Mouse (Mus musculus): Measurements from ENCODE around the gene Igfbp7. TPM values are rescaled to one million over a fixed set of nuclear protein-coding genes. Genes with fewer than 3 reads are reported as not detected.

Igfbp7 gene
- polyA plus RNA-seq (2012; rRNA removed) = 2,523 and 4,787 TPM in 2 replicates

DNA sequence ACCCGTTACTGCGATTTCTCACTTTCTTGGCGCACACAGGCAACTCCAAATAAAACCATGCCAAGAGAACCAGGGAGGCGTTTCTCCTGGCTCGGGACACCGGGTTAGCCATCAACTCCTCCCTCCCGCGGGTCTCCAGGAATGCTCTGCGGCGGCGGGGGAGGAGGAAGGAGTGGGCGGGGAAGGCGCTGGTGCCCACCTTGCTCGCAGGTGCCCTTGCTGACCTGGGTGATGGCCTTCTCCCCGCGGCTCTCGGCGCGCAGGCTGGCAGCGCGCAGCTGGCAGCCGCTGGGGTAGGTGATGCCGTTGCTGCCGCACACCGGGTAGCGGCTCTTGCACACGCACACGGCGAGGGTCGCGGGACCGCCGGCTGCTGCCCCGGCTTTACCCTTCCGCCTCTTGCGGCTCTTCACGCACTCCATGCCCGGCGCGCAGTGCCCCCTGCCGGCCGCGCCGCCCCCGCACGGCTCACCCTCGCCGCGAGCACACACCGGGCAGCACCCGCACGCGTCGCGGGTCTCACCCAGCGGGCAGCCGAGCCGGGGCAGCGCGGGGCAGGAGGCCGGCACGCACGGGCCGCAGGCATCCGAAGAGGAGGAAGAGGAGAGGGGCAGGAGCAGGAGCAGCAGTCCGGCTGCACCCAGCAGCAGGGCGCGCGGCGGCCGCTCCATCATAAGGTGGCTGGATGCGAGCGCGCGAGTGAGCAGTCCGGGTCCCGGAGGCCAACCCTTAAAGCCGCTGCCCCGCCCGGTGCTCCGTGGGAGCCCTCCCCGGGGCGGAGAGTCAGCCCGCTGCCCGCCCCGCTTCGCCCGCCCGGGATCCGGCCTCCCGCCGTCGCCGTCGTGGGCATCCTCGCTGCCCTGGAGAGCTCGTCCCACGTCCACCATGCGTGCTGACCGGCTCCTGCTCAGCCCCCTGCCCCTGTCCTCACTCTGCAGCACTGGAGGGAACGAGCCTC lies at the start of gene Igfbp7:
Igfbp7 (minus strand) TSS at position 701 of the 958 bp plus-strand sequence.
- peak within 1 kb of the TSS; percentile 85 for H3K4me3 ChIP-seq (replicated peaks; ENCODE audit: extremely low read depth, low read depth, low read length)
- TF ChIP-seq POLR2A (IDR thresholded peaks at IDR 0.05; ENCODE audit: borderline replicate concordance, extremely low read depth, low read depth, low read length) (peak; percentile 70; the same call in 1 of the 2 replicates), CTCF (IDR thresholded peaks at IDR 0.05; ENCODE audit: insufficient read depth, low read length) (0 out of 2 replicates have a peak, but pooled peaks have one; percentile 8)
- peak; percentile 84 for DNase-seq
- peaks cover 15% of the 10 kb centered on the region for H3K4me1 ChIP-seq (ENCODE audit: control insufficient read depth, insufficient read depth, low read length)
- WGBS = 5% methylated on average over 89 of the region's 101 CpGs

GRCm38 (mm10) chr5:77452103-77452502 lies 44.3 kb upstream of the Igfbp7 start:
- no peak for TF ChIP-seq POLR2A (IDR thresholded peaks at IDR 0.05; ENCODE audit: borderline replicate concordance, extremely low read depth, low read depth, low read length)
- TF ChIP-seq CTCF (IDR thresholded peaks at IDR 0.05; ENCODE audit: insufficient read depth, low read length) = no peak
- no peak overlapping the region for H3K4me3 ChIP-seq (replicated peaks; ENCODE audit: extremely low read depth, low read depth, low read length)
- no peaks in the 10 kb centered on the region for H3K4me1 ChIP-seq (ENCODE audit: control insufficient read depth, insufficient read depth, low read length)
- 63% methylated on average over 6 of the region's 6 CpGs for WGBS
- DNase-seq = no peak

GRCm38 (mm10) chr5:77449531-77449930 lies 41.7 kb upstream of the Igfbp7 start:
- DNase-seq = no peak
- 91% methylated on average over 7 of the region's 7 CpGs for WGBS
- TF ChIP-seq CTCF (IDR thresholded peaks at IDR 0.05; ENCODE audit: insufficient read depth, low read length) (no peak), POLR2A (IDR thresholded peaks at IDR 0.05; ENCODE audit: borderline replicate concordance, extremely low read depth, low read depth, low read length) (no peak)
- no peaks in the 10 kb centered on the region for H3K4me1 ChIP-seq (ENCODE audit: control insufficient read depth, insufficient read depth, low read length)
- no peak overlapping the region for H3K4me3 ChIP-seq (replicated peaks; ENCODE audit: extremely low read depth, low read depth, low read length)

GRCm38 (mm10) chr5:77445431-77445830 lies 37.6 kb upstream of the Igfbp7 start:
- WGBS = 87% methylated on average over 4 of the region's 4 CpGs
- TF ChIP-seq CTCF (IDR thresholded peaks at IDR 0.05; ENCODE audit: insufficient read depth, low read length) = no peak
- TF ChIP-seq POLR2A (IDR thresholded peaks at IDR 0.05; ENCODE audit: borderline replicate concordance, extremely low read depth, low read depth, low read length) = no peak
- DNase-seq = no peak
- Histone ChIP-seq H3K4me1 (ENCODE audit: control insufficient read depth, insufficient read depth, low read length) (no peaks in the 10 kb centered on the region), H3K4me3 (replicated peaks; ENCODE audit: extremely low read depth, low read depth, low read length) (no peak overlapping the region)

DNA sequence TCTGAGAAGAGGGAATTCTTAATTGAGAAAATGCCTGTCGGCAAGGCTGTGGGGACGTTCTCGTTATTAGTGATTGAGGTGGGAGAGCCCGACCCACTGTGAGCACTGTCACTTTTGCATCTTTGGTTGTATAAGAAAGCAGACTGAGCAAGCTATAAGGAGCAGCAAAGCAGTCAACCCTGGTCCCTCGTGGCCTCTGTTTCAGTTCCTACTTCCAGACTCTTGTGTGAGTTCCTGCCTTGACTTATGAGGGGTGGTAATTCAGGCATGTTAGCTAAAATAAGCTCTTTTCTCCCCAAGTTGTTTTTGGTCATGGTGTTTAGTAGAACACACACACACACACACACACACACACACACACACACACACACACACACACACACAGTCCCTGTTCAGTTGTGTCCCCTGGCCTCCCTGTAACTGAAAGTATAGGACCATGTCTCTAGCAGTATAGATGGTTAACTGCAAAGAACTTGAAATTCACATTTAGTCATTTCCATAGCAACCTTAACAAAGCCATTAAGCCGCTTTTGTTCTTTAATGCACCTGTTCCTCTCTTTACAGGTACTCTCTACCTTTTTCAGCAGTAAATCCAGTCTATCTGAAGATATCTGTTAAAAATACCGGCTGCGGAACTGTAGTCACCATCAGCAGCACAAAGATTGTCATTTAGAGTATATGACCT lies 36.2 kb upstream of the Igfbp7 start:
- TF ChIP-seq POLR2A (IDR thresholded peaks at IDR 0.05; ENCODE audit: borderline replicate concordance, extremely low read depth, low read depth, low read length) (no peak), CTCF (IDR thresholded peaks at IDR 0.05; ENCODE audit: insufficient read depth, low read length) (no peak)
- WGBS = 84% methylated on average over 8 of the region's 8 CpGs
- no peak for DNase-seq
- Histone ChIP-seq H3K4me3 (replicated peaks; ENCODE audit: extremely low read depth, low read depth, low read length) (no peak overlapping the region), H3K4me1 (ENCODE audit: control insufficient read depth, insufficient read depth, low read length) (no peaks in the 10 kb centered on the region)

GRCm38 (mm10) chr5:77442856-77443623 lies 35.2 kb upstream of the Igfbp7 start:
- H3K4me1 ChIP-seq (ENCODE audit: control insufficient read depth, insufficient read depth, low read length) = no peaks in the 10 kb centered on the region
- TF ChIP-seq POLR2A (IDR thresholded peaks at IDR 0.05; ENCODE audit: borderline replicate concordance, extremely low read depth, low read depth, low read length) (no peak), CTCF (IDR thresholded peaks at IDR 0.05; ENCODE audit: insufficient read depth, low read length) (no peak)
- H3K4me3 ChIP-seq (replicated peaks; ENCODE audit: extremely low read depth, low read depth, low read length) = no peak overlapping the region
- no peak for DNase-seq
- WGBS = 79% methylated on average over 15 of the region's 15 CpGs

DNA sequence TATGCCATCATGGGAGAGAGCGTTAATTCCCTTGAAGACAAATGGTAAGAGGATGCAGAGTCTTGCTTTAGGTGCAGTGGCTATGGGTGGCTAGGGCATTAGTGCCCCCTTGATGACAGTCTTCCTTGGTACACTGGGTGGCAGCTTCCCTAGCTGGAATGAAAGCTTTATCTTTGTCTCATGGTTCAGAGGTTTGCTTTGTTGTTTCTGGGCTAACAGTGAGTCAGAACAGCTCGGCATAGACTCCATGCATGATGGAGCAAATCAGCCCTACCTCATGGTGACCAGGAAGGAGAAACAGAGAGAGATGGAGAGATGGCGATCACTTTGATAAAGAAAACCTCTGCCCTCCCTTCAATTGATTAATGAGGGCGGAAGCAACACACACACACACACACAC lies 28.5 kb upstream of the Igfbp7 start:
- 79% methylated on average over 4 of the region's 4 CpGs for WGBS
- H3K4me3 ChIP-seq (replicated peaks; ENCODE audit: extremely low read depth, low read depth, low read length) = no peak overlapping the region
- TF ChIP-seq POLR2A (IDR thresholded peaks at IDR 0.05; ENCODE audit: borderline replicate concordance, extremely low read depth, low read depth, low read length) (no peak), CTCF (IDR thresholded peaks at IDR 0.05; ENCODE audit: insufficient read depth, low read length) (no peak)
- DNase-seq = no peak
- H3K4me1 ChIP-seq (ENCODE audit: control insufficient read depth, insufficient read depth, low read length) = no peaks in the 10 kb centered on the region

GRCm38 (mm10) chr5:77434060-77434459 lies 26.2 kb upstream of the Igfbp7 start:
- no peak for DNase-seq
- Histone ChIP-seq H3K4me3 (replicated peaks; ENCODE audit: extremely low read depth, low read depth, low read length) (no peak overlapping the region), H3K4me1 (ENCODE audit: control insufficient read depth, insufficient read depth, low read length) (no peaks in the 10 kb centered on the region)
- TF ChIP-seq POLR2A (IDR thresholded peaks at IDR 0.05; ENCODE audit: borderline replicate concordance, extremely low read depth, low read depth, low read length) = no peak
- no peak for TF ChIP-seq CTCF (IDR thresholded peaks at IDR 0.05; ENCODE audit: insufficient read depth, low read length)
- WGBS = 43% methylated on average over 11 of the region's 11 CpGs

GRCm38 (mm10) chr5:77433561-77433960 lies 25.7 kb upstream of the Igfbp7 start:
- no peak for TF ChIP-seq POLR2A (IDR thresholded peaks at IDR 0.05; ENCODE audit: borderline replicate concordance, extremely low read depth, low read depth, low read length)
- TF ChIP-seq CTCF (IDR thresholded peaks at IDR 0.05; ENCODE audit: insufficient read depth, low read length) = no peak
- Histone ChIP-seq H3K4me1 (ENCODE audit: control insufficient read depth, insufficient read depth, low read length) (no peaks in the 10 kb centered on the region), H3K4me3 (replicated peaks; ENCODE audit: extremely low read depth, low read depth, low read length) (no peak overlapping the region)
- no peak for DNase-seq
- 47% methylated on average over 9 of the region's 9 CpGs for WGBS

Measured in lung, adult 2 months (tissue).